Mouse (Mus musculus): ENCODE measurements around the gene Gm17087. TPM values are rescaled to one million over a fixed set of nuclear protein-coding genes. Genes with fewer than 3 reads are reported as not detected.

Gene Gm17087
- polyA plus RNA-seq, 1 experiment from 2014 or later, result not detected

GRCm38 (mm10) chr17:8536522-8536921 lies 30.2 kb downstream of the Gm17087 start:
- no peak for ATAC-seq (replicated peaks)
- whole genome bisulfite sequencing, result 68% methylated on average over 6 of the region's 6 CpGs
- no peaks in the 10 kb centered on the region for H3K9me3 ChIP-seq
- H3K4me3 ChIP-seq, result no peak overlapping the region
- H3K4me2 ChIP-seq (replicated peaks), result no peak overlapping the region
- no peaks in the 10 kb centered on the region for H3K36me3 ChIP-seq
- no peak overlapping the region for H3K9ac ChIP-seq (replicated peaks)
- no peak overlapping the region for H3K27ac ChIP-seq (replicated peaks)
- H3K27me3 ChIP-seq, result no peaks in the 10 kb centered on the region
- H3K4me1 ChIP-seq, result no peaks in the 10 kb centered on the region

- Histone ChIP-seq H3K36me3 (no peaks in the 10 kb centered on the region), H3K27ac (replicated peaks) (no peak overlapping the region), H3K9me3 (no peaks in the 10 kb centered on the region), H3K27me3 (no peaks in the 10 kb centered on the region), H3K4me3 (no peak overlapping the region), H3K4me1 (no peaks in the 10 kb centered on the region), H3K4me2 (replicated peaks) (no peak overlapping the region), H3K9ac (replicated peaks) (no peak overlapping the region)
- no peak for ATAC-seq (replicated peaks)
- 46% methylated on average over 3 of the region's 3 CpGs for WGBS
These were observed 32.9 kb downstream of the Gm17087 start for GRCm38 (mm10) chr17:8533828-8534227.

- Histone ChIP-seq H3K36me3 (no peaks in the 10 kb centered on the region), H3K9me3 (no peaks in the 10 kb centered on the region), H3K4me1 (no peaks in the 10 kb centered on the region), H3K4me2 (replicated peaks) (no peak overlapping the region), H3K9ac (replicated peaks) (no peak overlapping the region), H3K4me3 (no peak overlapping the region), H3K27me3 (no peaks in the 10 kb centered on the region; the same call in 1 of the 2 replicates), H3K27ac (replicated peaks) (no peak overlapping the region)
- WGBS, result 72% methylated on average over 4 of the region's 4 CpGs
- no peak for ATAC-seq (replicated peaks)
These were observed 34.1 kb downstream of the Gm17087 start for GRCm38 (mm10) chr17:8532609-8533008.

GRCm38 (mm10) chr17:8528641-8529040 lies 38.1 kb downstream of the Gm17087 start:
- H3K9ac ChIP-seq (replicated peaks), result no peak overlapping the region
- H3K4me3 ChIP-seq, result no peak overlapping the region
- no peaks in the 10 kb centered on the region for H3K36me3 ChIP-seq
- 81% methylated on average over 3 of the region's 3 CpGs for WGBS
- no peaks in the 10 kb centered on the region for H3K9me3 ChIP-seq
- ATAC-seq (replicated peaks), result no peak
- peaks cover 19% of the 10 kb centered on the region for H3K27me3 ChIP-seq
- H3K27ac ChIP-seq (replicated peaks), result no peak overlapping the region
- no peak overlapping the region for H3K4me2 ChIP-seq (replicated peaks)
- peaks cover 23% of the 10 kb centered on the region for H3K4me1 ChIP-seq

- Histone ChIP-seq H3K9ac (replicated peaks) (no peak overlapping the region), H3K27me3 (peaks cover 19% of the 10 kb centered on the region), H3K27ac (replicated peaks) (no peak overlapping the region), H3K4me3 (no peak overlapping the region), H3K4me2 (replicated peaks) (no peak overlapping the region), H3K36me3 (no peaks in the 10 kb centered on the region), H3K4me1 (peaks cover 27% of the 10 kb centered on the region), H3K9me3 (no peaks in the 10 kb centered on the region)
- 17% methylated on average over 8 of the region's 9 CpGs for WGBS
- no peak for ATAC-seq (replicated peaks)
These were observed 39.9 kb downstream of the Gm17087 start for GRCm38 (mm10) chr17:8526815-8527261.

GRCm38 (mm10) chr17:8525971-8526740 lies 40.6 kb downstream of the Gm17087 start:
- ATAC-seq (replicated peaks), result no peak
- 2% methylated on average over 21 of the region's 21 CpGs for WGBS

GRCm38 (mm10) chr17:8525225-8525721 lies 41.5 kb downstream of the Gm17087 start, which contains the start of gene Pde10a:
TSS of gene Pde10a (plus strand) at chr17:8525372.
- Histone ChIP-seq H3K27ac (replicated peaks) (0 out of 2 replicates have a peak within 1 kb of the TSS, but pooled peaks have one; percentile 41), H3K36me3 (no peaks in the 10 kb centered on the region), H3K27me3 (peaks cover 19% of the 10 kb centered on the region), H3K4me2 (replicated peaks) (peak within 1 kb of the TSS; percentile 93), H3K9me3 (no peaks in the 10 kb centered on the region), H3K4me3 (peak within 1 kb of the TSS; percentile 60), H3K9ac (replicated peaks) (peak within 1 kb of the TSS; percentile 70), H3K4me1 (peaks cover 27% of the 10 kb centered on the region)
- WGBS, result 1% methylated on average over 22 of the region's 22 CpGs
- peak; percentile 3; the same call in 1 of the 2 replicates for ATAC-seq (replicated peaks)

More at GRCm38 (mm10) chr17:8525971-8526740, 40.6 kb downstream of the Gm17087 start:
- H3K9ac ChIP-seq (replicated peaks), result no peak overlapping the region; the same call in 1 of the 2 replicates
- H3K4me3 ChIP-seq, result peak overlapping the region; percentile 60
- peak overlapping the region; percentile 93 for H3K4me2 ChIP-seq (replicated peaks)
- H3K27ac ChIP-seq (replicated peaks), result no peak overlapping the region
- H3K4me1 ChIP-seq, result peaks cover 27% of the 10 kb centered on the region
- peaks cover 19% of the 10 kb centered on the region for H3K27me3 ChIP-seq
- H3K36me3 ChIP-seq, result no peaks in the 10 kb centered on the region
- no peaks in the 10 kb centered on the region for H3K9me3 ChIP-seq

GRCm38 (mm10) chr17:8524387-8525165 lies 42.2 kb downstream of the Gm17087 start:
- ATAC-seq (replicated peaks), result peak; percentile 89
- peak overlapping the region; percentile 60 for H3K4me3 ChIP-seq
- H3K27ac ChIP-seq (replicated peaks), result 0 out of 2 replicates have a peak overlapping the region, but pooled peaks have one; percentile 41
- H3K4me1 ChIP-seq, result peaks cover 27% of the 10 kb centered on the region
- peak overlapping the region; percentile 70 for H3K9ac ChIP-seq (replicated peaks)
- no peaks in the 10 kb centered on the region for H3K9me3 ChIP-seq
- H3K27me3 ChIP-seq, result peaks cover 19% of the 10 kb centered on the region
- peak overlapping the region; percentile 93 for H3K4me2 ChIP-seq (replicated peaks)
- under 1% methylated on average over 39 of the region's 45 CpGs for WGBS
- no peaks in the 10 kb centered on the region for H3K36me3 ChIP-seq

- H3K4me2 ChIP-seq (replicated peaks), result peak overlapping the region; percentile 93
- 25% methylated on average over 3 of the region's 3 CpGs for WGBS
- H3K9ac ChIP-seq (replicated peaks), result peak overlapping the region; percentile 70
- 0 out of 2 replicates have a peak overlapping the region, but pooled peaks have one; percentile 17 for H3K27ac ChIP-seq (replicated peaks)
- ATAC-seq (replicated peaks), result no peak; the same call in none of the 2 replicates
- peak overlapping the region; percentile 60 for H3K4me3 ChIP-seq
- H3K27me3 ChIP-seq, result peaks cover 19% of the 10 kb centered on the region
- H3K36me3 ChIP-seq, result no peaks in the 10 kb centered on the region
- peaks cover 27% of the 10 kb centered on the region for H3K4me1 ChIP-seq
- H3K9me3 ChIP-seq, result no peaks in the 10 kb centered on the region
These were observed 42.8 kb downstream of the Gm17087 start for GRCm38 (mm10) chr17:8523986-8524385.

- WGBS, result 75% methylated on average over 6 of the region's 6 CpGs
- Histone ChIP-seq H3K4me3 (no peak overlapping the region), H3K36me3 (no peaks in the 10 kb centered on the region), H3K4me1 (no peaks in the 10 kb centered on the region), H3K27me3 (no peaks in the 10 kb centered on the region), H3K9me3 (no peaks in the 10 kb centered on the region), H3K4me2 (replicated peaks) (no peak overlapping the region), H3K9ac (replicated peaks) (no peak overlapping the region), H3K27ac (replicated peaks) (no peak overlapping the region)
- no peak for ATAC-seq (replicated peaks)
These were observed 50.7 kb downstream of the Gm17087 start for GRCm38 (mm10) chr17:8516006-8516405.

Measured in forebrain, embryonic 15.5 days (tissue).